Mouse (Mus musculus): Measurements from ENCODE around the gene Zfp398. TPM values are rescaled to one million over a fixed set of nuclear protein-coding genes. Genes with fewer than 3 reads are reported as not detected.

Zfp398 gene
- polyA plus RNA-seq, 1 experiment from 2014 or later, result 2.8 TPM

DNA sequence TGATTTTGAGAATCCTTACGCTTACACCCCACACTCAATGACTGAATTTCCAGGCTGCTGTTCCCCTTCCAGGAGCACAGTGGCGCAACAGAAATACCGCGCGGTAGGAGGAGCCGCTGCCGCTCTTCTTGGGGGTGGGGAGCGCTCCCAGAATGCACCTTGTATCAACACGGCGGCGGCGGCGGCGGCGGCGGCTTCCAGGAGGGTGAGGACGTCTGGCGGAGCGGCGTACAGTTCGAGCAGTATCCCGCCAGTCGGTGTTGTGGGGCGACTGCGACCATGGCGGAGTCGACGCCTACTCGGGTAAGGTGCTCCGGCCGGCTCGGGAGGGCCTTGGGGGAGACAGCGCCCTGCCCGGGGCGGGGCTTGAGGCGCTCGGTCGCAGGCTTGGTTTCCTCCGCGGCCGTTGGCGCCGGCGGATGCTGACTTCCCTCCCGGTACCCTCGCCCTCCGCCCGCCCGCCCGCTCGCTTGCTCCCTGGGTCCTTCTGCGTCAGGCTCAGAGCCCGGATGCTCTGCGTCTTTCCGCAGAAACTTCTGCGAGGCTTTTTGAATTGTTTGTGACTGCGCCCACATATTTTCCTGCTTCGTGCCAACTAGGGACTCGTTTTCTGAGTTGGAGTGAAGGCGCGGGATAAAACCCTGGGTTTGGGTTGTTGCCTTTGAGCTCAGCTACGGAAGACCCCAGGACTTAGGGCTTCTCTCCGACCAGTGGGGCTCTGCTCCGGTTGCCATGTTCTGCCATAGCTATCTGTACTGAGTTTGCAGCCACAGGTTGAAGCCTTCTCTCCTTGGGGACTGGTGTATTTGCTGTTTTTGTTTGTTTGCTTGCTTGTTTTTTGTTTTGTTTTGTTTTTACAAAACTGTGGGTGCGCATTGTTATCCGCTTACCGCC, 85.2 kb downstream of the Zfp398 start, which contains the start of gene Zfp212:
Gene Zfp212 (plus strand): TSS at position 30 of the 894 bp plus-strand sequence.
- WGBS, result under 1% methylated on average over 67 of the region's 67 CpGs
- H3K9ac ChIP-seq (ENCODE audit: low read depth, low read length), result peak within 1 kb of the TSS; percentile 81

More for the DNA sequence above, 85.2 kb downstream of the Zfp398 start, which contains the start of gene Zfp212:
- Histone ChIP-seq H3K4me3 (ENCODE audit: low read depth, low read length) (peak within 1 kb of the TSS; percentile 86), H3K27me3 (replicated peaks; ENCODE audit: control insufficient read depth, insufficient read depth, low read length) (no peaks in the 10 kb centered on the region), H3K4me1 (replicated peaks; ENCODE audit: control insufficient read depth, insufficient read depth, low read length) (no peaks in the 10 kb centered on the region; the same call in 1 of the 2 replicates), H3K36me3 (ENCODE audit: control insufficient read depth, insufficient read depth) (no peaks in the 10 kb centered on the region), H3K4me2 (replicated peaks; ENCODE audit: low read depth) (peak within 1 kb of the TSS; percentile 78), H3K27ac (ENCODE audit: low read depth, low read length) (peak within 1 kb of the TSS; percentile 97), H3K9me3 (ENCODE audit: control insufficient read depth) (no peaks in the 10 kb centered on the region)
- peak; percentile 81 for TF ChIP-seq CTCF (IDR thresholded peaks at IDR 0.05; ENCODE audit: low read depth)
- peak; percentile 86 for ATAC-seq

MicroRNAs within 50 kb of the gene (microRNA counts, 519-probe panel; counts per million panel counts)
- microRNA mmu-miR-704, result not detected

Small RNA genes lying within 50 kb of the gene (microRNA-seq; reads per million reads assigned to microRNA genes)
- not detected for gene Mir704

Other genes with a start within 250 kb of the Zfp398 start
- 38.7 and 40.7 TPM in 2 replicates for gene Ezh2, start 240.3 kb upstream of the Zfp398 start, polyA plus RNA-seq (2015; fragmentation: Nextera tagmentation; extraction: Ambion mirVana)
- gene Pdia4, start 22.2 kb upstream of the Zfp398 start, polyA plus RNA-seq (2015; fragmentation: Nextera tagmentation; extraction: Ambion mirVana), result 95.9 and 97.3 TPM in 2 replicates
- 0.61 and 0.69 TPM in 2 replicates for gene Zfp786, start 4.8 kb upstream of the Zfp398 start, polyA plus RNA-seq (2015; fragmentation: Nextera tagmentation; extraction: Ambion mirVana)
- 5.3 TPM in 2 replicates for gene Zfp282, start 41.5 kb downstream of the Zfp398 start, polyA plus RNA-seq (2015; fragmentation: Nextera tagmentation; extraction: Ambion mirVana)
- 7.5 and 8.8 TPM in 2 replicates for gene Zfp212, start 84.8 kb downstream of the Zfp398 start, polyA plus RNA-seq (2015; fragmentation: Nextera tagmentation; extraction: Ambion mirVana)
- gene Zfp956, start 117.7 kb downstream of the Zfp398 start, polyA plus RNA-seq (2015; fragmentation: Nextera tagmentation; extraction: Ambion mirVana), result 6.7 and 7.0 TPM in 2 replicates
- 3.1 and 3.8 TPM in 2 replicates for gene Zfp777, start 213.2 kb downstream of the Zfp398 start, polyA plus RNA-seq (2015; fragmentation: Nextera tagmentation; extraction: Ambion mirVana)